In the genomic region with DNA sequence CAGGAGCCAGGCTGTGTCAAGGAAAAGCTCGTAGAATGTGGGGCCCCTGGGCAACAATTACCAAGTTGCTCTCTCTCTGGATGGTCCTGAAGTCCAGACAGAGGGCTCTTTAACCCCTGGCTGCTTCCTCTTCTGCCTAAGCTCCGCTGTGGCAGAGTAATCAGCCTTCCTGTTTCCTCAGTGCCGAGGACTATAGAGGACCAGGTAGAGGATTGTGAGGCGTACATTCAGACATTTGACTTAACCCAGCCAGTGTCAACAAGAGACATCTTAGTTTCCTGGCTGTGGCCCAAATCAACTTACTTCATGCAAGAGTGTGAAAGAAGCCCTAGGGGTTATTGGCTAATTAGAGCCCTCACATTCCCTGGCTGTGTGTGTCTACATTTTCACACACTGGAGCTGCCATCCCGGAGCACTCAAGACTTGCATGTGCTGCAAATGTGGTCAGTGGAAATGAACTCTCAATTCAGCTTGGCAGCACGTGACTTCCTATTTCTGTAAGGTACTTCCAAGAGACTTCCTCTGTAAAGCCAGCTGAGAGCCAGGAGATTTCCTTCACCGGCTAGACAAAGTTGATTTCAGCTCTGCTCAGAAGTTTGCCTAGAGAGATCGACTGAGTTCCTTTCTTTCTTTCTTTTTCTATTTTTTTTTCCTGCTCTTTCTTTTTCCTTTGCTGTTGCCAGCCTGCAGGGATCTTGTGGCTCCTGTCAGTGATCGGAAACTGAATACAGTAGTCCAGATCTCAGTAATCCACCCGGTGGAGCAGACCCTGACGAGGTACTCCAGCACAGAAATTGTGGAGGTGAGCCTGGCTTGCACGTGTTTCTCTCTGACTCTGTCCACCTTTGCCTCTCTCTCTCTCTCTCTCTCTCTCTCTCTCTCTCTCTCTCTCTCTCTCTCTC, we compare ENCODE assay signal across 8 mouse cellular contexts.
DNase-seq lines count a peak whose midpoint lies in the region; ATAC-seq and TF ChIP-seq lines count a peak whose summit lies in the region.

No protein-coding gene starts in this region.

- H3K9me3 ChIP-seq in embryonic facial prominence, embryonic 13.5 days: no peaks in the 10 kb centered on the region

- 3% methylated on average over 12 of the region's 12 CpGs for WGBS in embryonic facial prominence, embryonic 13.5 days
- 2% methylated on average over 12 of the region's 12 CpGs for WGBS in thymus, adult 2 months

- intact Hi-C loops in heart, postnatal 36 days (cut with DNase I): no loop called here
- intact Hi-C loops in left cerebral cortex, postnatal 36 days (cut with DNase I): no loop called here

- peak overlapping the region; percentile 56 for H3K4me2 ChIP-seq in embryonic facial prominence, embryonic 13.5 days

- no peaks in the 10 kb centered on the region for H3K36me3 ChIP-seq in embryonic facial prominence, embryonic 13.5 days
- no peaks in the 10 kb centered on the region for H3K36me3 ChIP-seq in thymus, adult 2 months (ENCODE audit: control insufficient read depth, insufficient read depth, low read length)

- peak overlapping the region; percentile 62 for H3K9ac ChIP-seq in embryonic facial prominence, embryonic 13.5 days

- H3K4me3 ChIP-seq in embryonic facial prominence, embryonic 13.5 days: peak overlapping the region; percentile 32
- H3K4me3 ChIP-seq in thymus, adult 2 months (ENCODE audit: control insufficient read depth, insufficient read depth, low read length): peak overlapping the region; percentile 53

- ATAC-seq in embryonic facial prominence, embryonic 13.5 days (ENCODE audit: insufficient number of reproducible peaks, insufficient read depth, low FRiP score, low TSS enrichment, low read depth): peak; percentile 66
- peak; percentile 70 for ATAC-seq in megakaryocyte-erythroid progenitor cell, adult 5-6 weeks (replicated peaks; ENCODE audit: low FRiP score, low TSS enrichment, poor library complexity, severe bottlenecking)

- TF ChIP-seq CTCF in thymus, adult 2 months (IDR thresholded peaks at IDR 0.05; ENCODE audit: borderline replicate concordance, control insufficient read depth, extremely low read depth, insufficient read depth, low read length, poor library complexity): no peak

- peak overlapping the region; percentile 88 for H3K27ac ChIP-seq in embryonic facial prominence, embryonic 13.5 days
- H3K27ac ChIP-seq in thymus, adult 2 months (ENCODE audit: control insufficient read depth, insufficient read depth, low read length): peak overlapping the region; percentile 96

- TF ChIP-seq POLR2A in thymus, adult 2 months (IDR thresholded peaks at IDR 0.05; ENCODE audit: control insufficient read depth, extremely low read depth, insufficient read depth, low read length, poor library complexity): no peak

- H3K27me3 ChIP-seq in embryonic facial prominence, embryonic 13.5 days: no peaks in the 10 kb centered on the region
- H3K27me3 ChIP-seq in thymus, adult 2 months (ENCODE audit: control insufficient read depth, insufficient read depth, low read length): no peaks in the 10 kb centered on the region

- H3K4me1 ChIP-seq in embryonic facial prominence, embryonic 13.5 days: peaks cover 34% of the 10 kb centered on the region
- peaks cover 18% of the 10 kb centered on the region for H3K4me1 ChIP-seq in thymus, adult 2 months (replicated peaks; ENCODE audit: control insufficient read depth, insufficient read depth, low read length)

- peak; percentile 43 for DNase-seq in layer of hippocampus, adult 9-11 months
- no peak for DNase-seq in layer of hippocampus, adult 18-20 months (ENCODE audit: low spot score in 2 of 2)
- DNase-seq in heart, postnatal 36 days: peak; percentile 32 to 40
- peak; percentile 37 to 59 for DNase-seq in kidney, postnatal 4 days
- peak; percentile 52 for DNase-seq in thymus, adult 2 months
- no peak for DNase-seq in left cerebral cortex, postnatal 36 days (ENCODE audit: low spot score in 2 of 2)

Comparison
In these comparisons a context has a peak if more than half of its experiments do, and no peak if none do; other contexts are left out.
1. DNase-seq: peak in layer of hippocampus, adult 9-11 months (single experiment), heart, postnatal 36 days (2 of 2), kidney, postnatal 4 days (2 of 2) and thymus, adult 2 months (single experiment); none in layer of hippocampus, adult 18-20 months (0 of 2) and left cerebral cortex, postnatal 36 days (0 of 2).